Mouse (Mus musculus) kidney, embryonic 14.5 days (tissue): ENCODE results near the gene Eloa. TPM values are rescaled to one million over a fixed set of nuclear protein-coding genes. Genes with fewer than 3 reads are reported as not detected.
"Not testable (repeated sequence)": the region's sequence is repeated elsewhere in the genome, so short reads cannot be mapped to it uniquely, and the experiment has no call there.

Experiments
- ATAC-seq: fragments of 200-750 bp; cut with Nextera tagmentation; 2 replicates; pipeline ENCODE4 v1.8.0; 2017; ENCODE audit warnings: moderate number of reproducible peaks, mild to moderate bottlenecking, moderate TSS enrichment, moderate library complexity; ENCODE audit not compliant: low FRiP score, low TSS enrichment
- H3K27ac ChIP-seq: fragments of 300-500 bp; sonication (generic); 2 replicates; pipeline ENCODE4 v1.5.1; 2014; ENCODE audit warnings: low read depth, mild to moderate bottlenecking, low read length, moderate library complexity, mixed read lengths
- H3K27me3 ChIP-seq: fragments of 300-500 bp; sonication (generic); 2 replicates; pipeline ENCODE4 v1.6.1; 2014; ENCODE audit warnings: mild to moderate bottlenecking, low read length; ENCODE audit not compliant: control insufficient read depth, insufficient read depth
- H3K36me3 ChIP-seq: fragments of 300-500 bp; sonication (generic); 2 replicates; pipeline ENCODE4 v1.6.1; 2014; ENCODE audit warnings: low read length, mixed read lengths; ENCODE audit not compliant: control insufficient read depth, insufficient read depth
- H3K4me1 ChIP-seq: fragments of 300-500 bp; sonication (generic); 2 replicates; pipeline ENCODE4 v1.6.1; 2014; ENCODE audit warnings: low read length, mixed read lengths; ENCODE audit not compliant: control insufficient read depth, insufficient read depth
- H3K4me2 ChIP-seq: fragments of 300-500 bp; sonication (generic); replicated peaks from 2 replicates; pipeline ENCODE4 v1.6.1; 2014; ENCODE audit warnings: low read depth, mild to moderate bottlenecking, low read length
- H3K4me3 ChIP-seq: fragments of 300-500 bp; sonication (generic); 2 replicates; pipeline ENCODE4 v1.5.1; 2014; ENCODE audit warnings: mild to moderate bottlenecking, low read length
- H3K9ac ChIP-seq: fragments of 300-500 bp; sonication (generic); 2 replicates; pipeline ENCODE4 v1.6.1; 2014; ENCODE audit warnings: low read depth, mild to moderate bottlenecking, low read length, moderate library complexity
- H3K9me3 ChIP-seq: fragments of 300-500 bp; sonication (generic); 2 replicates; pipeline ENCODE4 v1.6.1; 2016; ENCODE audit warnings: low read length; ENCODE audit not compliant: control insufficient read depth
- WGBS: fragments of 180-500 bp; shearing (Covaris S2); extraction: QIAGEN DNeasy Blood & Tissue Kit; methylation state at CpG from one replicate; pipeline ENCODE4 v1.1.7; 2014; 5-methylcytosine and 5-hydroxymethylcytosine counted together
- polyA plus RNA-seq: library from polyadenylated mRNA; unstranded; fragments of >200 nt; fragmentation: Nextera tagmentation; extraction: Ambion mirVana; gene quantifications from 2 replicates; pipeline ENCODE4 v1.2.1, GENCODE M21; 2014

Eloa gene
- polyA plus RNA-seq, 1 experiment from 2014 or later: 43.7 TPM

DNA sequence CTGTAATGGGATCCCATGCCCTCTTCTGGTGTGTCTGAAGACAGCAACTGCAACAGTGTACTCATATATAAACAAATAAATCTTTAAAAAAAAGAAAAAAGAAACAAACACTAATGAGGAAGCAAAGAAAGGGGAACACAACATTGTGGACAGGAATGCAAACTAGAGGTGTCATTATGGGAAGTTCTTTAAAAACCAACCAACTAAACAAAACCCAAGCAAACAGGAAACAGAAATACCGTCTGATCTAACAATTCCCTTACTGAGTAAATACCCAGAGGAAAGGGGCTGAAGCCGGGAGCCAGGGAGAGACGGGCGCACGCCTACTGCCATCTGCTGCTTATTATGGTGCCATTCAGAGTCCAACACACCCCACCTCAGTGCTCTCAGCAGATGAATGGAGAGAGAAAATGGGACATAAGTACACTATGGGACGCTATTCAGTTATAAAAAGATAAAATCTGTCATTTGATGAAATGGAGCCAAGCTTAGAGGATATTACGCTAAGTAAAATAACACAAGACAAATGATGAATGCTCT lies 40.0 kb downstream of the Eloa start:
- Histone ChIP-seq H3K4me2 (no peak overlapping the region), H3K4me3 (no peak overlapping the region), H3K9me3 (no peaks in the 10 kb centered on the region), H3K36me3 (peaks cover 36% of the 10 kb centered on the region), H3K9ac (no peak overlapping the region), H3K4me1 (peaks cover 9% of the 10 kb centered on the region), H3K27ac (no peak overlapping the region), H3K27me3 (no peaks in the 10 kb centered on the region)
- no peak for ATAC-seq
- 85% methylated on average over 7 of the region's 7 CpGs for WGBS

DNA sequence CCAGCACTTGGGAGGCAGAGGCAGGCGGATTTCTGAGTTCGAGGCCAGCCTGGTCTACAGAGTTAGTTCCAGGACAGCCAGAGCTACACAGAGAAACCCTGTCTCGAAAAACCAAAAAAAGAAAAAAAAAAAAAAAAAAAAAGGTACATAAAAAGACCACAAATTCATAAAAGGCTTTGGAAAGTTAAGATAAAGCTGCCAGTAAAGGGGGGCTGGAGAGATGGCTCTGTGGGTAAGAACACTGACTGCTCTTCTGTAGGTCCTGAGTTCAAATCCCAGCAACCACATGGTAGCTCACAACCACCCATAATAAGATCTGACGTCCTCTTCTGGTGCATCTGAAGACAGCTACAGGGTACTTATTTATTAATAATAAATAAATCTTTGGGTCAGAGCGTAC lies 41.3 kb downstream of the Eloa start:
- H3K36me3 ChIP-seq: peaks cover 48% of the 10 kb centered on the region
- H3K4me1 ChIP-seq, H3K27me3 ChIP-seq, H3K4me2 ChIP-seq, H3K9ac ChIP-seq, H3K9me3 ChIP-seq, ATAC-seq, H3K27ac ChIP-seq, H3K4me3 ChIP-seq: not testable (repeated sequence)
- WGBS: 90% methylated on average over 5 of the region's 5 CpGs

DNA sequence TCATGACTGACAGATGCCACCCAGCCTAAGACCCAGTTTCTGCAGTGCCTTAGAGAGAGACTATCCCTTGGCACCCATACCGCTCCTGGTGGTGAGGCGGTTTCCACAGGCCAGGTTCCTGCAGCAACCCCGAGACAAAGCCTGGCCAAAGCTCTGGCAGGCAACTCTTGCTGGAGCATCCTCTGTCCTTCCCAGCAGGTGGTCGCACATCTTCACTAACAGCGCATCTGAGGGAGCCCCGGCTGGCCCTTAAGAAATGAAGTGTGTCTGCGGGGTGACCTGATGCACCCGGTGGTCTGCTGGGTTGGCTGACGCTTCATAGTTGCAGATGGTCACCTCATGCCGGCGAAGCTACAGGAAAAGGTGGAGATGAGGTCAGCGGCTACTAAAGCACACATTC lies 45.4 kb downstream of the Eloa start:
- H3K27ac ChIP-seq: no peak overlapping the region
- H3K4me2 ChIP-seq: no peak overlapping the region
- ATAC-seq: no peak
- no peak overlapping the region for H3K9ac ChIP-seq
- H3K4me3 ChIP-seq: no peak overlapping the region
- peaks cover 12% of the 10 kb centered on the region; the same call in 1 of the 2 replicates for H3K4me1 ChIP-seq
- H3K9me3 ChIP-seq: no peaks in the 10 kb centered on the region
- H3K27me3 ChIP-seq: no peaks in the 10 kb centered on the region
- peaks cover 38% of the 10 kb centered on the region for H3K36me3 ChIP-seq
- WGBS: 92% methylated on average over 12 of the region's 12 CpGs

DNA sequence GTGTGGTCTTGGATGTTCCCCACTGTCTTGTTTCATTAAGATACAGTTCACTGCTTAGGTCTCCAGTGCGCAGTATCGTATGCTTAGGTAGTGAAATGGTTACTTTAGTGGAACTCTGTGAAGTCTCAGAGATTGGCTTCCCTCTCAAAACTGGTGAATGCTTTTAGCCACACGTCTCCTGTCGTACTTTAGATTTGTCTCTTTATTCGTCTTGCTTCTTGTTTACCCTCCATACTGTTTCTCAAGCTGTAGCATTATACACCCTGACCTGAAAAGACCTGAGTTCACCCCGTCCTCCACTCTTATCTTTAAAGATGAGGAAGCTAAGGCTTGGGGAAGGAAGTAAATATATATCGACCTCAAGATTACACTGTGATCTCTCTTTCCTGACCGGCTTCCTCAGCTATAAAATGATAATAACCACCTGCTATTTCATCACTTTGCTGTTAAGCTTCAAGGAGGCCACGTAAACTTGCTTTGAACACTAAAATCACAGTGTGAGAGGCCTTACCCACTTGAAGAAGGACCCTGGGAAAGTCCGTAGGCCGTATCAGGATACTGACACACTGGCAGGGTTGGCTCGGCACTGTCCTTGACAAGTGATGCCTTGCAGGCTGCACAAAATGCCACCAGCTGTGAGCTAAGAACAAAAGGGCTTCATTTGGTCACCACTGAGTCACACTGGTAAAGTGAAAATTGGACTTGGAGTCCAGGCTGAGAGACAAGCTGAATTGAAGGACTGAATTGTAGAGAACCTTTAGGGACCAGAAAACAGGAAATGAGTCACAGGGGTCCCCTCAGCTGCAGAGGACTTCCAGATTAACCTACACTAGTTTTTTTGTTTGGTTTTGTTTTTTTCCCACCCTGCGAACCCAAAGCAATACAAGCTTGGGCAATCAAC lies 48.4 kb downstream of the Eloa start:
- H3K27ac ChIP-seq: no peak overlapping the region; the same call in 1 of the 2 replicates
- no peaks in the 10 kb centered on the region for H3K9me3 ChIP-seq
- H3K36me3 ChIP-seq: peaks cover 52% of the 10 kb centered on the region
- no peaks in the 10 kb centered on the region for H3K27me3 ChIP-seq
- no peak for ATAC-seq
- WGBS: 66% methylated on average over 13 of the region's 13 CpGs
- H3K9ac ChIP-seq: peak overlapping the region; percentile 87; the same call in 1 of the 2 replicates
- H3K4me2 ChIP-seq: peak overlapping the region; percentile 87
- H3K4me1 ChIP-seq: peaks cover 18% of the 10 kb centered on the region; the same call in 1 of the 2 replicates
- peak overlapping the region; percentile 88 for H3K4me3 ChIP-seq

DNA sequence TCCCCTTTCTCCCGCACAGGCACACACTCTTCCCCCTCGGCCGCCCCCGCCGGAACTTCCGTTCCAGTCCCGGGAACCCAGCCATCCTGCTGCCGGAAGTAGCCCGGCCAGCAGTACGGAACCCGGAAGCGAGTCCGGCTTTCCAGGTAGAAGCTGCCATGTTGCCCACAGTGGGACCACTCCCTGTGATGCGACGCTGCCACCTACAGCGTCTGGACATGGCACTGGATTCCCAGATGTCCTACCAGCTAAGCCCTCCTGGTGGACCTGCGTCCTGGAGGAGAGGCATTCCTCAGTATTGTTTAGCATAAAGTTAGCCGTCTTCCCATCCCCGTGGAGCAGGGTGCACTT lies 49.0 kb downstream of the Eloa start, which contains the start of gene Lypla2:
TSS of gene Lypla2 (minus strand) at position 71 of the 351 bp plus-strand sequence.
- no peaks in the 10 kb centered on the region for H3K9me3 ChIP-seq

DNA sequence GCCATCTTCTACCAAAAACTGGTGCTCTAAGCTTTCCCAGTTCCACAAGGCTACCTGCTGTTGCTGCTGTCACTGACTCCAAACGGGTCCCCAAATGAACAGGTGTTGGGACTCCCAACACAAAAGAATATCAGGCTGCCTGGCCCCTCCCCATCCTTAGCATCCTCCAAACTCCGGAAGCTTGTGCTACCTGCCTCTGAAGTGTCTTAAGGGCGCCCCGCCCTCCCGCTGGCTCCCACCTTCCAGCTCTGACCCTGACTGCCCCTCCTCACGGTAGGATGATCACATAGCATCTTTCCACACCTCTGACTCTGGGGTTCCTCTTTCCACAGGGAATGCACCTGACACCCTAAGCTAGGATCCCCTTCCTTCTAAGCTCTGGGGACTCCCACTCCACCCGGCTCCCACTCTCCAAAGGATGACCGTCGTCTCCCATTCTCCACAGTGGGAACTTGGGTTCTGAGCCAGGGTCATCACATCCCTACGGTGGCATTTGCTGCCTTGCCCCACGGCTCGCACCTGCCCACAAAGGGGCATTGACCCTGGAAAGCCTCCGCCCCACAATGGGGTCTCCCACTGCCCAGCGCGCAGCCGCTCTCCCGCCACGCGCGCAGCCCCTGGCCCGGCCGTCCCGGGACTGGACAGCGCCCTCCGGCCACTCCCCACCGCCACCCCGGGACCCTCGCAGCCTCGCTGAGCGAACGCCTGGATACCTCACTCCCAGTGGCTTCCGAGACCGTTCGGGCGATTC lies 49.6 kb downstream of the Eloa start:
- H3K9ac ChIP-seq: peak overlapping the region; percentile 87
- peaks cover 61% of the 10 kb centered on the region for H3K36me3 ChIP-seq
- peak overlapping the region; percentile 88 for H3K4me3 ChIP-seq
- H3K27me3 ChIP-seq: no peaks in the 10 kb centered on the region
- H3K4me2 ChIP-seq: peak overlapping the region; percentile 87
- H3K9me3 ChIP-seq: no peaks in the 10 kb centered on the region
- peak; percentile 68 for ATAC-seq
- peak overlapping the region; percentile 52; the same call in 1 of the 2 replicates for H3K27ac ChIP-seq
- under 1% methylated on average over 35 of the region's 35 CpGs for WGBS
- H3K4me1 ChIP-seq: peaks cover 18% of the 10 kb centered on the region; the same call in 1 of the 2 replicates

More for the DNA sequence above, 49.0 kb downstream of the Eloa start, which contains the start of gene Lypla2:
- peak within 1 kb of the TSS; percentile 87 for H3K4me2 ChIP-seq
- H3K9ac ChIP-seq: peak within 1 kb of the TSS; percentile 87
- 1% methylated on average over 19 of the region's 19 CpGs for WGBS
- peak; percentile 74 for ATAC-seq
- peak within 1 kb of the TSS; percentile 52; the same call in 1 of the 2 replicates for H3K27ac ChIP-seq
- peak within 1 kb of the TSS; percentile 88 for H3K4me3 ChIP-seq
- no peaks in the 10 kb centered on the region for H3K27me3 ChIP-seq
- peaks cover 18% of the 10 kb centered on the region; the same call in 1 of the 2 replicates for H3K4me1 ChIP-seq
- peaks cover 58% of the 10 kb centered on the region for H3K36me3 ChIP-seq

DNA sequence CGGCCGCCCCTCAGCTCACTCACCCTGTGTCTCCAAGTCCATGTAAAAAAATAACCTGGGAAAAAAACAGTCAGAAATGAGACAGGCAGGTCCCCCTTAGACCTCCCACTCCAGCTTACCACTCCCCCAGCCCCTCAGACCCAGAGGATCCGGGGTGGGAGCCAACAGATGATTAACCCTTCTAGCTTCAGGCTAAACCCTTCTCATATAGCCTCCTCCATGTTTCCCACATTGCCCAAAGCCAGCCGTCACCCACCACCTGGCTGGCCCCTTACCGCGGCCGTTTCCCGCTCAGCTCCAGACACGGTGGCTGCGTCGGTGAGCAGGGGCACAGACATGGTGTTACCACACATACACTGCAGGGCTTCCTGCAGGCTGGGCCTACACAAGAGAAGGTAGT lies 51.0 kb downstream of the Eloa start:
- H3K4me2 ChIP-seq: no peak overlapping the region
- 82% methylated on average over 11 of the region's 11 CpGs for WGBS

DNA sequence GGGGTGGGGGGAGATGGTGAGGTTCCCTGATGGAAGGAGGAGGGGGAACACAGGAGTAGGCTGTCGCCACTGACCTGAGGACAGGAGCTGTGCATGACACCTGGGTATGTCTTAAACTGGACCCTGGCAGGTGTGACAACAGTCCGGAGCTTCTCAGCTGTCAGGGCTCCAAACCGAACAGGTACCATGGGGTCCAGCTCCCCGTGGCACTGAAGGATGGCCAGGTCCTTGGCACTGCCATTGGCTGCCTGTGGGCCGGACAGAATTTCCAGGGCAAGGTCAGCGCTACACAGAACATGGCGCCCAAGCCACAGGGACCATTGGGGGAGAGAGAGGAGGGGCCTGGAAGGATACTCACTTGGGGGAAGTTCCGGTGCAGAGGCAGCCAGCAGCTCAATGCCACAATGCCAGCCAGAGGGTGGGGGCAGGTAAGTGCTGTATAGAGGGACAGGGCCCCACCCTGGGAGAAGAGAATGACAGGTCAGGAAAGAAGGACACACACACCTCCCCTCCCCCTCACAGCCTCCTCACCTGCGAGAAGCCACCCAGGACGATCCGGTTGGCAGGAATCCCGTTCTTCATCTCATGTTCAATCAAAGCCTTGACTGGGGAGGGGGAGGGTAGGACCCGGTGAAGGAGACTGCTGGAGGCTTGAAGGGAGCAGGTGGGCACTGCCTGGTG lies 52.4 kb downstream of the Eloa start:
- Histone ChIP-seq H3K4me1 (peaks cover 26% of the 10 kb centered on the region), H3K9me3 (no peaks in the 10 kb centered on the region), H3K27ac (no peak overlapping the region), H3K9ac (no peak overlapping the region), H3K36me3 (peaks cover 47% of the 10 kb centered on the region), H3K4me2 (no peak overlapping the region), H3K27me3 (no peaks in the 10 kb centered on the region), H3K4me3 (no peak overlapping the region)
- WGBS: 91% methylated on average over 13 of the region's 13 CpGs
- ATAC-seq: no peak

More for the DNA sequence above, 51.0 kb downstream of the Eloa start:
- no peaks in the 10 kb centered on the region for H3K27me3 ChIP-seq
- H3K36me3 ChIP-seq: peaks cover 58% of the 10 kb centered on the region
- H3K9me3 ChIP-seq: no peaks in the 10 kb centered on the region
- H3K4me3 ChIP-seq: no peak overlapping the region
- no peak for ATAC-seq
- H3K9ac ChIP-seq: no peak overlapping the region
- H3K4me1 ChIP-seq: peaks cover 18% of the 10 kb centered on the region; the same call in 1 of the 2 replicates
- H3K27ac ChIP-seq: no peak overlapping the region
